Mouse (Mus musculus): Measurements from ENCODE around the gene Il23a. TPM values are rescaled to one million over a fixed set of nuclear protein-coding genes. Genes with fewer than 3 reads are reported as not detected.
"Not testable (repeated sequence)": the region's sequence is repeated elsewhere in the genome, so short reads cannot be mapped to it uniquely, and the experiment has no call there.

Gene Il23a
- total RNA-seq, 1 experiment from 2014 or later: not detected

DNA sequence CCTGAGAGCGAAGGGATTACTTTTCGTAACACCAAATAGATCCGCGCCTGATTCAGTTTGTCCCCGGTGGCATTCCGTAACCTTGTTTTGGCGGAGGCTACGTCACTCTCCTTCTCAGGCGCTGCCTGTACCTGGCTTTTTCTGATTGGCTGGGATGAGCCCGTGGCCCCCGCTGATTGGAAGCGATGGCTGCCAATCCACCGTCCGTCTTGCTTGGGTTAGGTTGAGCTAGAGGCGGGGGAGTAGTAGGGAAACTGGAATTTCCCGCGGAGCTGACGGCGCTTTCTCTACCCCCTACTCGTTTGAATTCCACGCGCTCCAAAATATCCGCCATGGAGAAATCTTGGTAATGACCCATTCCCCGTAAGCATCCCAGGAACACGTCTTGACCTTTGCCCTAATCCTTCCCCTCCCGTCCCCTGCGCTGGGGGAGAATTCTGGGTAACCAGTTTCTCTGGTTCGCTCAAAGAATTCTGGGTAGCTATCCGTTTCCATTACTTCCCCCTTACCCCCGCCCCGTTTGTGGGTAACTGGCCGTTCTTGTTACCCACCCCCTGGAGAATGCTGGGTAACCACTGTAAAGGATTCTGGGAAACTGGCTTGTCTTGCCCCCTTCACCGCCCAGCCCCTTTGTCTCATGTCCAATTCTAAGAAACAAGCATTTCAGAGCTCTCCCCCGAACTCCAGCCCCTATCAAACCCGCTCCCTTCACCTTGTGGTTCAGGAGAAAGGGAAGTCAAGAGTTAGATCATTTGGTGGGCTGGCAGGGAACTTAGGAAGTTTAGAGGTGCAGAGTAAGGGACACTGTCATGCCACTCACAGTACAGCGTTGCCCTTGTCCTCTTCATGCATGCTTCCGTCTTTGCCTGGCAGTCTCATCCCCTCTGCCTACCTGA lies 4.8 kb upstream of the Il23a start, which contains the start of gene Pan2:
Pan2 (plus strand) TSS at position 210 of the 896 bp plus-strand sequence.
- peak; percentile 99 for DNase-seq

DNA sequence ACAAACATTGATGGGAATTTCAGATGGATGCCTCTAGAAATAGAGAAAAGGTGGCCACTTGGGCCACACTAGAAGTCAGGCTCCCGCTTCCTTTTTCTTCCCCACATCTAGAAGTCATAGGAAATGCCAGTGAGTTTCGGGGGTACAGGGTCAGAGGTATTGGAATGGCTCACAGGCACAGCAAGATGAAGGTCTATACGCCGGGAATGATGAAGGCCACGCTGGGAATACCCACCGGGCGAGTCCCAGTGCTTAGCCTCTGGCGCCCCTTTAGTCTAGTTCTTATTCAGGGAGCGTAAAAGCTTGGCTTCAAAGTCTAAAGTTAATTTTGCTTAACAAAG lies 4.2 kb upstream of the Il23a start:
- no peak for DNase-seq

DNA sequence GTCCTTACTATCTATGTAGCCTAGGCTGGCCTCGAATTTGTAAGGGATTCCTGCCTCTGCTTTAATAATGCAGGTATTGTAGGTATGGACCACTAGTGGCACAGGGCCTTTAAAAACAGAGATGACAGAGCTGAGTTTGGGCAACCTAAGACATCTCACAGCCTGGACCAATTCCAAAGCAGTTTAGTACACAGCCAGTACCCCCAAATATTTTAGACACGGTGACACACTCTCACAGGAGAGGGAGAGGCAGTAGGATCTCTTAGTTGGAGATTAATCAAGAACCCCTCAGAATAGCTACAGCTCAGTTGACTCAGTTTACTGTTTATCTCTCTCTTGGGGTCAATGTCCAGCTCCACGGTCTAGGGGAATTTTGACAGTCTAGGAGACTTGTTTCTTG lies 3.8 kb upstream of the Il23a start:
- no peak for DNase-seq

DNA sequence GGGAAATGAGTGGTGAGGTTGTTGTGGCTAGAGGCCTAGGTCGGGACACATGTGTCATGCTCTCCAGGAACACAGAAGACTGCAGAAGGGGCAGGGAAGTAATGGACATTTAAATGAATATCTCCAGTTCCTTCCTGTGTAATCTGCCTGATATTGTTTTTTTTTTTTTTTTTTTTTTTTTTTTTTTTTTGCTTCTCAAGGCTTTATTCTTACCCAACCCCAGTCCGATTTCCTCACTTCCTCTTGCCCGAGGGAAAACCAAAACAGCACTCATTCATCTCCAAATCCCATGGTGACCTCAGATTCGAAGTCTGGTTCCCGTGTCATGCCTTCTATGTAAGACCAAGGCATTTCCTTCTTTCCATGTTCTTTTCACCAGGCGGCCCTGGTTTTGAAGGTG lies 309 bp downstream of the Il23a start:
- DNase-seq: peak; percentile 46

DNA sequence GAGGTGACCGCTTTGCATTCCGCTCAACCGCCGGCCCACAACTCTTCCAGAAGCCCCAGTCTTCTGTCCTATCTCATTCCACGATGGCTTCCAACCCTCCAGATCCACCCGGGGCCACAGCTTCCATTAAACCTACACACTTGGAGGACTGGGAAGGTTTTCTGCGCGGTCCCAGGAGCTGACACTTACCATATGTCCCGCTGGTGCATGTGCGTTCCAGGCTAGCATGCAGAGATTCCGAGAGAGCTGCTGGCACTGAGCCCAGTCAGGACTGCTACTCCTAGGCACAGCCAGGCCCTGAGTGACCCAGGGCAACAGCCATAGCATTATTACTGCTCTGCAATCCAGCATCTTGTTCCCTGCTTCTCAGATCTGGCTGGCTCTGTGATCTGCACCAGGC lies 930 bp downstream of the Il23a start:
- DNase-seq: peak; percentile 51

DNA sequence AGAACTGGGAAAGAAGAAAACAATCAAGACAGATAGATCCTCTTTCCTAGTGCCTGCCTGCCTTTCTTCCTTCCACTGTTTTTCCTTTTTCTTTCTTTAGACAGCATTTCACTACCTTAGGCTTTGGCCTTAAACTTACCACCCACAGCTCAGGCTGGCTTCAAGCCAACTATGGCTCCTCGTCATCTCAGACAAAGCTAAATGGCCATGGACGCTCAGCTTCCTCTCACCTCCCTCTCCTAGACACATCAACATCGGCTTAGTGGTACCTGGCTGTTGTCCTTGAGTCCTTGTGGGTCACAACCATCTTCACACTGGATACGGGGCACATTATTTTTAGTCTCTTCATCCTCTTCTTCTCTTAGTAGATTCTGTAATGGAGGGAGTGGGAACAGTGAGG lies 1.3 kb downstream of the Il23a start:
- DNase-seq: peak; percentile 63

DNA sequence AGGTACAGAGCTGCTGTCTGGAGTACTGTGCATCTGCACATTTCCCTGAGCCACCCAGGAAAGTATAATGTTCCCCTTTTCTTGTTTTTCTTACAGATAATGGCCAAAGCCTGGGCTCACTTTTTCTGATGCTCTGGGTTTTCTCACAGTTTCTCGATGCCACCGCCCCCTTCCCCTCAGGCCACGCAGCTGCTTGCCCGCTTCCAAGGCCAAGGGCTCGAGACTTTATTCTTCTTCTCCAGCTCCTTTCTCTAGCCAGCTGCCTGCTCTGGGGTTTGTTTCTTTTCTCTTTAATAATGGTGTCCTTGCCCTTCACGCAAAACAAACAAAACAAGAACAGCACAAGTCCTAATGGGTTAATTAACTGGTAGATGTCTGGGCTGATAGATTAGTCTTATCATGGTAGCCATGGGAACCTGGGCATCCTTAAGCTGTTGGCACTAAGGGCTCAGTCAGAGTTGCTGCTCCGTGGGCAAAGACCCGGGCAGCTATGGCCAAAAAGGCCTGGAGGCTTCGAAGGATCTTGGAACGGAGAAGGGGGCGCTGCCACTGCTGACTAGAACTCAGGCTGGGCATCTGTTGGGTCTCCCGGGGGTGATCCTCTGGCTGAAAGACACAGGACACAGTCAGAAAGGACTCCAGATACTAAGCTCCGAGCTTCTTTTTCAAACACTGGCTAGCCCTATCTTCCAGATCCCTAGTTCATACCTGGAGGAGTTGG lies 2.0 kb downstream of the Il23a start:
- no peak for DNase-seq

DNA sequence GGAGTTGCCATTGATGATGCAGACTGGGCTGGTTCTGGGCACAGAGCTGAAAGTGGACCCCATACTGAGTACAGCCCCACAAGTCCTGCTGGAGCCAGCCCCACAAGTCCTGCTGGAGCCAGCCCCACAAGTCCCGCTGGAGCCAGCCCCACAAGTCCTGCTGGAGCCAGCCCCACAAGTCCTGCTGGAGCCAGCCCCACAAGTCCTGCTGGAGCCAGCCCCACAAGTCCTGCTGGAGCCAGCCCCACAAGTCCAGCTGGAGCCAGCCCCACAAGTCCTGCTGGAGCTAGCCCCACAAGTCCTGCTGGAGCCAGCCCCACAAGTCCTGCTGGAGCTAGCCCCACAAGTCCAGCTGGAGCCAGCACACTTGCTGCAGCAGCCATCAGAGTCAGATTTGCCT lies 8.0 kb downstream of the Il23a start:
- DNase-seq: not testable (repeated sequence)

DNA sequence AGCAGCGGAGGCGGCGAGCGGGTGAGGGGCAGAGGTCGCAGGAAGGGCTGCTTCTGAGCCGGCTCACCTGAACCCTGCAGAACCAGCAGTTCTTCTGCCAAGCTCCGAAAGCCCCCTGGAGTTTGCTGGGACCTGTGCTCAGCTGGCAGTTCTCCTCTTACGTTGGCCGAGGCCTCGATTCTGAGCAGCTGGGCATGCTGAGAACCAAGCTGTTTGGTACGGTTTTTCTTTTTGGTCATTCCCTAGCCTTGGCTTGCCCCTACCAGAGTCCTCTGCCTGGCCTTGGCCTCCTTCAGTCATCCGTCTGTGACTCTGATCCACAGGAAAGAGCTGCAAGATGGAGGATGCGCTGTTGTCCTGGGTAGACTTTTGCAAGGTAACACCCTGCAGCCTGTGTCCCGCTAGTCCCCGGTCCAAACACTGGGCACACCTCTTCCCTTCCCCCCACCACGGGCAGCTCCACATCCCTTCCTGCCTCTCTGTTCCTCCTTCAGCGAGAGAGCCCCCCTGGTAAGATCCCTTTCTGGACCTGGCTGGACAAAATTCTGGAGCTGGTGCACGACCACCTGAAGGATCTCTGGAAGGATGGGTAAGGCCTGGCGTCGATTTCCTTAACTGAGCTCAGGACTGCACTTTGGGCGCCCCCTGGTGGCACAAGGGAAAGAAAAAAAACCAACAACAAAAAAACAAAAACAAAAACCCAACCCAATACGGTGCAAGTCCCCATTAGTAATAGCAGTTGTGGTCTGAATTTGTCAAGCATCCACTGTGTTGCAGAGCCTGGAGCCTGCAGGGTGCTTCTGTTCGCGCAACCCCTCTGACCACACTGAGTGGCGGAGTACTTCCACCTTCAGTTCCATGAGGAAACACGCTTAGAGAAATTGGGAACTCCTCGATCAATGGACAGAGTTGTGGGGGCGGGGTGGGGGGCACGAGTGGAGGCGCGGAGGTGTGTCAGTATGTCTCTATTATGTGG lies 14.7 kb downstream of the Il23a start:
- DNase-seq: peak; percentile 83

DNA sequence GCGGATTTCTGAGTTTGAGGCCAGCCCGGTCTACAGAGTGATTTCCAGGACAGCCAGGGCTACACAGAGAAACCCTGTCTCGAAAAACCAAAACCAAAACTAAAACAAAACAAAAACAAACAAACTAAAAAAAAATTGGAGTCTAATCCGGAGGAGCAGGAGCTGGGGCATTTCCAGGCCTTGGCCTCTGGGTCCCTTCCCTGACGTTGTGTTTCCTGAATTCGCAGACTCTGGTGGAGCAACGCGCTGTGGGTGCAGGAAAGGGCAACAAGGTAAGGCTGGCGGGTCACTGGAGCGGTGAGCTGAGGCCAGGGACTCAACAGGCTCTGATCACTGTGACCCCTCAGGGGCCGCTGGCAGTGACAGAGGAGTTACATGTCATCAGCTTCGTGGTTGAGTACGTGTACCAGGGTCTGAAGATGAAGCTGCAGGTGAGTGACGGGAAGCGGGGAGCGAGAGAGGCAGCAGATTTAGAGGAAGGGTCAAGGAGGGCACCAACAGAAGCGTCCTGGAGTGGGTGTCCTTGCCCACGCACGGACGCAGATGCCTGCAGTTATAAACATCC lies 15.6 kb downstream of the Il23a start:
- no peak for DNase-seq

DNA sequence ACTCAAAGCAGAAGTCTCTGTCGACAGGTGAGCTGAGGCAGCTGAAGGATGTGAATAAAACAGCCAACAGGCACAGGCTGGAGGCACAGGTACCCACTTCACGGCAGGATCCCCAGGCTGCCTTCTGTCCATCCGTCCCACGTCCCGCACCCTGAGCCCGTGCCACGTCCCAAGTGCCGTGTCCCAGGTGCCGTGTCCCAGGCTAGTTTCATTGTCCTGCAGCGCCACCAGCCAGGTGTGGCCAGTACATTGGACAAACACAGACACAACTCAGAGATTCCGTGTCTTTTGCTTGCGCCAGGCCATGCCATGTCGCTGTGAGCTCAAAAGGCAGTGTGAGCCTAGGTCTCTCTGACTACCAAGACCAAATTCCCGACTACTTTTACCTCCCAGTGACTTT lies 16.9 kb downstream of the Il23a start:
- DNase-seq: no peak

DNA sequence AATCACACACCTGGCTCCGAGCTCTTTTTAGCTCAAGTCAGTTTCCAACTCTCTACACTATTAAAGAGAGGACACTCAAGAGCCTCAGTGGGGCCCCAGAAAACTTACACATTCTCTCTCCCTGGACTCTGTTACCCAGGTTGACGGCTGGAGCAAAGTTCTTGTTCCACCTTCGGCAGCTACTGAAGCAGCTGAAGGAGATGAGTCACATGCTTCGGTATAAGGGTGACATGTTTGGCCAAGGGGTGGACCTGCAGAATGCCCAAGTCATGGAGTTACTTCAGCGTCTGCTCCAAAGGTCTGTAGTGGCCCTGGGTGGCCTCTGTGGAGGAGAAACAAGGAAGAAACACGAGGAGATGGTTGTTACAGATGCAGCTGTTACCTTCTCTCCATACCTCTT lies 17.6 kb downstream of the Il23a start:
- DNase-seq: no peak

DNA sequence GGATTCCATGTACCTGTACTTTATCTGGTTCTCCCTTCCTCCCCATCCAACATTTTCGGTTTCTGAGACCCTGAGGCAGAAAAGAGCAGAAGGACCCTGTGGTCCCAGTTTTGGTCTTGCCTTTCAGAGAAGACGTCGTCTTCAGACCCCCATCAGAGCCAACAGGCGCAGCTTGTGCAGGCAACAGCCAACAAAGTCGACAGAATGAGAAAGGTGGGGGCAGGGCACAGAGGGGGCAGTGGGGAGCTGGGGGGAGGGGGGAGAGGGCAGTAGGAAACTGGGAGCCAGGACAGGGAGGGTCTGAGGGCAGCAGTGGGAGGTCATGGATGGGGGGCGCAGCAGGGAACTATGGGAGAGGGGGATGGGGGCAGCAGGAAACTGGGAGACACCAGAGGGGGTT lies 20.4 kb downstream of the Il23a start:
- no peak for DNase-seq

DNA sequence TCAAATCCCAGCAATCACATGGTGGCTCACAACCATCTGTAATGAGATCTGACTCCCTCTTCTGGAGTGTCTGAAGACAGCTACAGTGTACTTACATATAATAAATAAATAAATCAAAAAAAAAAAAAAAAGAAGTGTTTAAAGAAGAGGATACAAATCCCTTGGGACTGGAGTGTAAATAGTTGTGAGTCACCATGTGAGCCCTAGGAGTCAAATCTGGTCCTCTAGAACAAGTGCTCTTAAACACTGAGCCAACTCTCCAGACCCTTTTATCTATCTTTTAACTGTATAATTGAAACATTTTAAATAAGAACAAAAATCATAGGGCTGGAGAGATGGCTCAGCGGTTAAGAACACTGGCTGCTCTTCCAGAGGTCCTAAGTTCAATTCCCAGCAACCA lies 23.2 kb downstream of the Il23a start:
- not testable (repeated sequence) for DNase-seq

DNA sequence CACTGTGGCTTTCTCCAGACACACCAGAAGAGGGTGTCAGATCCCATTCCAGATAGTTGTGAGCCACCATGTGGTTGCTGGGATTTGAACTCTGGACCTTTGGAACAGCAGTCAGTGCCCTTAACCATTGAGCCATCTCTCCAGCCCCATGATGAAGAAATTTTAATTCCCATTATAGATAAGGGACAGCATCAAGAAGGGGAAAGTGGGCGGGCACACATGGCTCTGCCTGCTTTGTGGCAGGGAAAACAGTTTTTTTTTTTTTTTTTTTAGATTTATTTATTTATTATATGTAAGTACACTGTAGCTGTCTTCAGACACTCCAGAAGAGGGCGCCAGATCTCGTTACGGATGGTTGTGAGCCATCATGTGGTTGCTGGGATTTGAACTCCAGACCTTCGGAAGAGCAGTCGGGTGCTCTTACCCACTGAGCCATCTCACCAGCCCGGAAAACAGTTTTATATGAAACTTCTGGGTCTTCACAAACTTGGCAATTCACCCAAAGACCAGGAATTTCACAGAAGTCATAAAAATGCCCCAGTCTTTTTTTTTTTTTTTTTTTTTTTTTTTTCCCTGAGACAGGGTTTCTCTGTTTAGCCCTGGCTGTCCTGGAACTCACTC lies 25.6 kb downstream of the Il23a start:
- DNase-seq: not testable (repeated sequence)

DNA sequence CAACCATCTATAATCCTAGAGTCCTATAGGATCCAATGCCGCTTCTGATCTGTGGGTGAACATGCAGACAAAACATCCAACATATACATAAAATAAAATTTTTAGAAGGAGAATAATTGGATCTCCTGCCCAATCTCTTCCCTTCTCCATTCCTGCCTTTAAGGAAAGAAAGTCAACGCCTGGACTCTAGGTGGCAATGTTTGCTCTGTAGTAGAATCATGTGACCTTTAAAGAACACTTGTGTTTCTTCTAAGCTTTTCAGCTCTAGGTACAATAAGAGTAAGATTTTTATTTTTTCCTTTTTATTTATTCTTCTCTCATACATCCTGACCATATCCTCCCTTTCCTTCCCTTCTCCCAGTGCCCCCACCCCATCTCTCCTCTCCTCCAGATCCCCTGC lies 26.7 kb downstream of the Il23a start:
- no peak for DNase-seq

DNA sequence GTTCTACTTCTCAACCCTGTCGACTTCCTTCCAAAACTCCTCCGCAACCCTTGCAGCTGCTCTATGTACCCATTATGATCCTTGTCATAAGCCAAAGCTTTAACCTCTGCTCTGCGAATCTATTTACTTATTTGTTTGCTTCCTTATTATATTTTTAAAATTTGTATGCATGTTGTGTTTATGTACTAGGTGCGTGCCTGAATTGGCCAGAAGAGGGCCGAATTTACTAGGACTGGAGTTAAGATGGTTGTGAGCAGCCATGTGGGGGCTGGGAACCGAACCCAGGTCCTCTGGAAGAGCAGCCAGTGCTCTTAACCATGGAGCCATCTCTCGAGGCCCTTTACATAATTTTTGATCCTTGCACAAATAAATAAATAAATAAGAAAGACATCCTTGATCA lies 27.7 kb downstream of the Il23a start:
- DNase-seq: no peak

DNA sequence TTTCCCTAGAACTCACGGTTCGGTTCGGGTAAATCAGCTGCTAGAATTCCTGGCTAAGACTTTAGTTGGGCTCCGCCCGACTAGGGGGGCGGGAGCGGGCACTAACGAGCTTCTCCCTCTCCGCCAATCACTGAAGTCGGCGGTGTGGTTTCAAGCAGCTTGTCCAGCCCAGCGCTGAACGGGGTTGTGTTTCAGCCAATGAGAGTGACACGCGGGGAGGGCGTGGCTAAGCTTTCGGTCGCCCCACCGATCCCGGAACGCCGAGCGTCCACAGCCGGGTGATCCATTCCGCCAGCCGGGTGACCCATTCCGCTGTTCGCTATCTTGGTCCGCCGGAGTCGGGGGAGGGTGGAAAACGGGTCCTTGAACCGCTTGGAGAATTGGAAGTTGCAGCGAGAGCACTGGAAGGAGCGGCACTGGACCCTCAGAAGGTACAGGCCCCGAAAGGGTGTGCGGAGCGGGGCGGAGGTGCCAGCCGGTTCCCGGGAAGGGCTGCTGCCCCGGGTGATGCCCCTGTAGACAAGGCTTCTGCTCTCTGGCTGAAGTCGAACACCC lies 28.2 kb downstream of the Il23a start, which contains the start of gene Stat2:
Stat2 (plus strand) TSS at position 273 of the 555 bp plus-strand sequence.
- DNase-seq: peak; percentile 99

DNA sequence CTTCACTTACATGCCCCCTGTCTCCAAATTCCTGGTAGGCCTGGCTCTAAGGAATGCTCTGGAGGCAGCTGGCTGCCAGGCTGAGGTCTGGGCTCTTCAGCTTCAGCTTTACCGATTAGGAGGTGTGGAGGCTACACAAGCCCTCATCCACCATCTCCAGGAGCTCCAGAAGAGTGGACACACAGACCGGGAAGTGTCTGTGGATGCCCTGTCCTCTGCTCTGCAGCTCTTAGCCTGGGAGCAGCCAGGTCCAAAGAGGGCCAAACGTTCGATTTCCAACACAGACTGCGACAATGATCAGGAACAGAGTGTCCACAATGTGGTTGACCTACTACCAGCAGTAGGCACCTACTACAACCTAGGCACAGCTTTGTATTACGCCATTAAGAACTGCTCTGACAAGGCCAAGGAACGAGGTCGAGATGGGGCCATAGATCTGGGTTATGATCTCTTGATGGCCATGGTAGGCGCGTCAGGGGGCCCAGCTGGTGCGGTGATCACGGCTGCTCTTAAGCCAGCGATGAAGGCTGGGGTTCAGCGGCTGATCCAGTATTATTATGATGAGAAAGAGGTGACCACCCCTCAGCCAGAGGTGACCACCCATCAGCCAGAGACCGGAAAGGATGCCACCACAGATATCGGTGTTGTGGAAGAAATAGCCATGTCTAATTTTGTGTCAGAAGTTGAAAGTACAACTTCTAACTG lies 29.2 kb downstream of the Il23a start:
- DNase-seq: no peak

DNA sequence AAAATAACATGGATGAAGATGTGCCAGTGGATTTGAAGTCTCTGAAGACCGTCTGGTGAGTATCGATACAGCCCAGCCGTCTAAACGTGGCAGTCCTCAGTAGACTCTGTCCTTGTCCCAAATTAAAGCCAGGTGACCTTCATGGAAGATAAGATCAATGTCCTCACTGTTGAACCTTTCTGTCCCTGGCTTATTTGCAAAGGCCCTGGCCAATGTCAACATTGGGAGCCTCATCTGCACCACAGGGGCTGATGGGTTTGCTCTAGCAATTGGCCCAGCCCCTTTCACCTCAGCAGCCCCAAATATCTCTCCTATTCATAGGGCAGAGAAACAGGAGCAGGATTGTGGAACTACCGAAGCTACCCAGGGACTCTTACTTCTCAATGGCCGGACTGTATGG lies 30.2 kb downstream of the Il23a start, which contains the start of gene Apof:
Apof (plus strand) TSS at position 301 of the 400 bp plus-strand sequence.
- peak; percentile 47 for DNase-seq

All from adrenal gland, postnatal 14 days (tissue).